Mouse (Mus musculus) midbrain, embryonic 13.5 days (tissue): ENCODE data around the gene Pigu. TPM values are rescaled to one million over a fixed set of nuclear protein-coding genes. Genes with fewer than 3 reads are reported as not detected.

Experiments used
- ATAC-seq: fragments of 200-750 bp; cut with Nextera tagmentation; 2 replicates; pipeline ENCODE4 v1.8.0; 2017; ENCODE audit warnings: mild to moderate bottlenecking, moderate TSS enrichment, moderate library complexity
- H3K27ac ChIP-seq: fragments of 300-500 bp; sonication (generic); 2 replicates; pipeline ENCODE4 v1.5.1; 2015; ENCODE audit warnings: inconsistent platforms, mild to moderate bottlenecking, moderate library complexity
- H3K27me3 ChIP-seq: fragments of 300-500 bp; sonication (generic); 2 replicates; pipeline ENCODE4 v1.6.1; 2015; ENCODE audit warnings: mild to moderate bottlenecking, inconsistent platforms
- H3K36me3 ChIP-seq: fragments of 300-500 bp; sonication (generic); 2 replicates; pipeline ENCODE4 v1.6.1; 2015; ENCODE audit warnings: mild to moderate bottlenecking, inconsistent platforms
- H3K4me1 ChIP-seq: fragments of 300-500 bp; sonication (generic); replicated peaks from 2 replicates; pipeline ENCODE4 v1.6.1; 2015; ENCODE audit warnings: inconsistent platforms
- H3K4me2 ChIP-seq: fragments of 300-500 bp; sonication (generic); replicated peaks from 2 replicates; pipeline ENCODE4 v1.6.1; 2015; ENCODE audit warnings: moderate library complexity, mild to moderate bottlenecking, inconsistent platforms
- H3K4me3 ChIP-seq: fragments of 300-500 bp; sonication (generic); replicated peaks from 2 replicates; pipeline ENCODE4 v1.5.1; 2015; ENCODE audit warnings: mild to moderate bottlenecking, inconsistent platforms
- H3K9ac ChIP-seq: fragments of 300-500 bp; sonication (generic); replicated peaks from 2 replicates; pipeline ENCODE4 v1.6.1; 2015; ENCODE audit warnings: mild to moderate bottlenecking, inconsistent platforms
- H3K9me3 ChIP-seq: fragments of 300-500 bp; sonication (generic); 2 replicates; pipeline ENCODE4 v1.6.1; 2016; ENCODE audit warnings: mild to moderate bottlenecking, inconsistent platforms
- WGBS: fragments of 180-500 bp; shearing (Covaris S2); methylation state at CpG from one replicate; pipeline ENCODE4 v1.1.7; 2015; 5-methylcytosine and 5-hydroxymethylcytosine counted together
- polyA plus RNA-seq: library from polyadenylated mRNA; unstranded; fragments of >200 nt; fragmentation: Nextera tagmentation; extraction: Ambion mirVana; gene quantifications from 2 replicates; pipeline ENCODE4 v1.2.1, GENCODE M21; 2015

Pigu gene
- polyA plus RNA-seq, 1 experiment from 2014 or later = 54.5 TPM

DNA sequence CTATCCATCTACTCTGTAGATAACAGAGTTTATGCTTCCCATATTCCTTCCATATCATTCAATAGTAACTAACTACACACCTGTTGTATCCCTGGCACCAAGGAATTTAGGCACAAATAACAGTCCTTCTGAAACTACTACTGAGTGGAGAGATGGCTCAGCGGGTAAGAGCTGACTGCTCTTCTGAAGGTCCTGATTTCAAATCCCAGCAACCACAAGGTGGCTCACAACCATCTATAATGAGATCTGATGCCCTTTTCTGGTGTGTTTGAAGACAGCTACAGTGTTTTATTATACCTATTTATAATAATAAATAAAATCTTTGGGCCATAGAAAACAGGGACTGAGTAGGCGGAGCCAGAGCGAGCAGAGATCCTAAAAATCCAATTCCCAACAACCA is 2.8 kb downstream of the Pigu start:
- 94% methylated on average over 3 of the region's 3 CpGs for WGBS
- Histone ChIP-seq H3K4me3 (no peak overlapping the region), H3K9me3 (no peaks in the 10 kb centered on the region), H3K27ac (no peak overlapping the region), H3K36me3 (no peaks in the 10 kb centered on the region), H3K27me3 (no peaks in the 10 kb centered on the region), H3K4me1 (peaks cover 19% of the 10 kb centered on the region), H3K4me2 (no peak overlapping the region), H3K9ac (no peak overlapping the region)
- no peak for ATAC-seq

DNA sequence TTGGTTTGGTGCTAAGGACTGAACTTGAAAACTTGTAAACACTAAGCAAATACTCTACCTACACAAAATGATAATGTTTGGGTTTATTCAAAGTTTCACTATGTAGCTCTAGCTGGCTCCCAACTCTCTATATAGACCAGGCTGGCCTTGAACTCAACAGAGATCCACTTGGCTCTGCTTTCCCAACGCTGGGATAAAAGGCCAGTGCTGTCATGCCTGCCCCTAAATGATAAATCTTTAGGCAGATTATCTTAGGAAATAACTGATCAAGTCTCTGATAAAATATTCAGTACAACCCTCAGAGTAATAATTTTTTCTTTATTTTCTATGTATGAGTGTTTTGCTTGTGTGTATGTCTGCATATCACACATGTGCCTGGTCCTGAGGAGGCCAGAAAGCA is 10.6 kb downstream of the Pigu start:
- no peaks in the 10 kb centered on the region for H3K27me3 ChIP-seq
- no peak overlapping the region for H3K27ac ChIP-seq
- H3K4me2 ChIP-seq = no peak overlapping the region
- H3K9me3 ChIP-seq = no peaks in the 10 kb centered on the region
- no peak overlapping the region for H3K9ac ChIP-seq
- no peak overlapping the region for H3K4me3 ChIP-seq
- WGBS = 69% methylated on average over 1 of the region's 1 CpGs
- peaks cover 22% of the 10 kb centered on the region for H3K36me3 ChIP-seq
- no peak for ATAC-seq
- no peaks in the 10 kb centered on the region for H3K4me1 ChIP-seq

DNA sequence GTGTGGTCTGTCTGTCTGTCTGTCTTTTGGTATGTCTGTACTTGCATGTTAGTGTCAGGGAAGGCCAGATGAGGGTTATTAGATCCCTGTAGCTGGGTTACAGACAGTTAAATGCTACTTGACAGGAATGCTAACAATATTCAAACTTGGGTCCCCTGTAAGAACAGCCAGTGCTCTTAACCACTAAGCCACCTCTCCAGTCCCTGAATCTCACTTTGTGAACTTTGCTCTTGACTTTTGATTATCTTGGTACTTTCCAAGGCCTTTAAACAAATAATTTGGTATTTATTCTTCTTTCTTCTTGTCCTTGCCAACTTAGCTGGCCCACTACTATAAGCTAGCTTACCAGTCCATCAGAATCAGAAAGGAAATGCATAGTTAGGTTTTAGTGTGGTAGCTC is 17.1 kb downstream of the Pigu start:
- H3K4me2 ChIP-seq = no peak overlapping the region
- H3K27me3 ChIP-seq = no peaks in the 10 kb centered on the region

DNA sequence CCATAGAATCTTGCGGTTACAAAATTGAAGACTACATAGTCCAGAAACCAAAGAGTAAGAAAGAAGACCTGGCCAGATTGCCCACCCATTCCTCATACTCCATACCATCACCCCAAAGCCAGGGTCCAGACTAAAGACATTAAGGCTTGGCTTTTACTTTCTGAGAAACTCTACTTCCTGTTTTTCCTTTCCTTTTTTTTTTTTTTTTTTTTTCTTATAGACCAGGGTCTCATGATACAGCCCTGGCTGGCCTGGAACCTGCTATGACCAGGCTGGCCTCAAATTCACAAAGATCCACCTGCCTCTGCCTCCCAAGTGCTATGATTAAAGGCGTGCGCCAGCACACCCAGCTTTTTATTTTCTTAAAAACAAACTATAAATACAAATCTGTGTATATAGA is 21.0 kb downstream of the Pigu start:
- Histone ChIP-seq H3K4me3 (no peak overlapping the region), H3K4me2 (no peak overlapping the region), H3K9me3 (no peaks in the 10 kb centered on the region), H3K4me1 (no peaks in the 10 kb centered on the region), H3K36me3 (peaks cover 35% of the 10 kb centered on the region), H3K27ac (no peak overlapping the region), H3K27me3 (no peaks in the 10 kb centered on the region), H3K9ac (no peak overlapping the region)
- ATAC-seq = no peak
- WGBS = 96% methylated on average over 3 of the region's 3 CpGs

More for the DNA sequence above, 17.1 kb downstream of the Pigu start:
- Histone ChIP-seq H3K9me3 (no peaks in the 10 kb centered on the region), H3K4me1 (no peaks in the 10 kb centered on the region), H3K9ac (no peak overlapping the region), H3K27ac (no peak overlapping the region), H3K36me3 (peaks cover 25% of the 10 kb centered on the region), H3K4me3 (no peak overlapping the region)
- no peak for ATAC-seq

- no peak overlapping the region for H3K4me3 ChIP-seq
- peaks cover 43% of the 10 kb centered on the region for H3K36me3 ChIP-seq
- no peaks in the 10 kb centered on the region for H3K27me3 ChIP-seq
- H3K4me1 ChIP-seq = no peaks in the 10 kb centered on the region
- H3K4me2 ChIP-seq = no peak overlapping the region
- no peak for ATAC-seq
- no peak overlapping the region for H3K9ac ChIP-seq
- H3K27ac ChIP-seq = no peak overlapping the region
- no peaks in the 10 kb centered on the region for H3K9me3 ChIP-seq
- WGBS = 91% methylated on average over 1 of the region's 1 CpGs
These were observed 22.0 kb downstream of the Pigu start for GRCm38 (mm10) chr2:155335231-155335630.

DNA sequence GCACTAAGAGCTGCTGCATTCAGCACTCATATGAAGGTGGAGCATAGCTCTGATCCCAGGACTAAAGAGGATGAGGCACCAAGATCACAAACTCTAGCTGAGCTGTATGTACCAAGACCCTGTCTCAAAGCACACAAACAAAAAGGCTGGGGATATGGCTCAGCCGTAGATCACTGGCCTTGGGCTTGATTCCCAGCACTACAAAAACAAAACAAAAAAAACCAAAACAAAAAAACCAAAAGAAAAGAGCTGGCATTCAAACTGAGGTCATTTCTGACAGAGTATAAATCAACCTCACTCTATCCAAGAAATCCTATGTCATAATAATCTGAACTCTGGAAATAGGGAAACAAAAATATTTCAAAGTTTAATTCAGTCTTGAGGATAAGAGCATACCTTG is 23.8 kb downstream of the Pigu start:
- ATAC-seq = no peak
- Histone ChIP-seq H3K4me1 (no peaks in the 10 kb centered on the region), H3K4me2 (no peak overlapping the region), H3K9me3 (no peaks in the 10 kb centered on the region), H3K27ac (no peak overlapping the region), H3K36me3 (peaks cover 52% of the 10 kb centered on the region), H3K9ac (no peak overlapping the region), H3K4me3 (no peak overlapping the region), H3K27me3 (no peaks in the 10 kb centered on the region)
- WGBS = 90% methylated on average over 1 of the region's 1 CpGs

DNA sequence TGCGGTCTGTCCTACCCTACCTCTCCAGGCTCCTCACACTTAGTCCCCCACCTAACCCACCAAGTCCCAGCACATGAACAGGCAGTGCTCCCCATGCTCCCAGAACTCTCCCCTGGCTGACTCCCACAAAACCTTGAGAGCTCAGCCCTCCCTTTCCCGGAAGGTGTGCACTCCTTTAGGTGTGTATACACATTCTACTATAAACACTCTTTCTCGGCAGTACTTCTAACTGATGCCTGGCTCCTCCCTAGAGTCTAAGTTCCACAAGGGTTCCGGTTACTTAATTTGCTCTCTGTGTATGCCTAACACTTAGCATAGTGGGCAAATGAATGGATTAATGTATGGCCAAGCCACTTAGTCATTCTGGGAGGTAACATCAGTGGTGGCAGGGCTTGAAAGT is 25.9 kb downstream of the Pigu start:
- H3K36me3 ChIP-seq = peaks cover 64% of the 10 kb centered on the region
- 94% methylated on average over 4 of the region's 4 CpGs for WGBS
- no peak overlapping the region for H3K9ac ChIP-seq

DNA sequence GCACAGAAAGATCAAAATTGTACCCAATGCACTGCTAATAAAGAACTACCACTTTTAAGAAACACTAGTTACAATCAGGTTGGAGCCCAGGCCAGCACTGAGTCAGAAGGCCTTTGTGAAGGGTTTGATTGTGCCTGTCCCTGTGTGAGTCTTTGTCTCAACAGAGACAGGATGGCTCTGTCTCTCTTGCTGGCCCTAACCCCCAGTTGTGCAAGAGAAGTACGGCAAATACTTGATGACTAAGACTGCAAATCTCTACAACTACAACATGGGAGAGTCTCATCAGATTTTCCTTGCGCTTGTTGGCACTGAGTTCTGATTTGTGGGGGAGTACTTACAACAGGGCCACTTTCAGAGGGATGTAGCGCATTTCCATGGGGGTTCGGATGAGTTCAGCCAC is 26.4 kb downstream of the Pigu start:
- H3K36me3 ChIP-seq = peaks cover 66% of the 10 kb centered on the region
- no peak overlapping the region for H3K4me3 ChIP-seq
- no peaks in the 10 kb centered on the region for H3K27me3 ChIP-seq
- no peaks in the 10 kb centered on the region for H3K4me1 ChIP-seq
- H3K9ac ChIP-seq = no peak overlapping the region
- no peak overlapping the region for H3K27ac ChIP-seq
- 0 out of 2 replicates have a peak, but pooled peaks cover 3% of the 10 kb centered on the region for H3K9me3 ChIP-seq
- H3K4me2 ChIP-seq = no peak overlapping the region
- WGBS = 98% methylated on average over 4 of the region's 4 CpGs
- no peak for ATAC-seq

More for the DNA sequence above, 25.9 kb downstream of the Pigu start:
- Histone ChIP-seq H3K4me1 (no peaks in the 10 kb centered on the region), H3K27ac (no peak overlapping the region), H3K4me3 (no peak overlapping the region), H3K27me3 (no peaks in the 10 kb centered on the region), H3K4me2 (no peak overlapping the region), H3K9me3 (0 out of 2 replicates have a peak, but pooled peaks cover 3% of the 10 kb centered on the region)
- no peak for ATAC-seq

DNA sequence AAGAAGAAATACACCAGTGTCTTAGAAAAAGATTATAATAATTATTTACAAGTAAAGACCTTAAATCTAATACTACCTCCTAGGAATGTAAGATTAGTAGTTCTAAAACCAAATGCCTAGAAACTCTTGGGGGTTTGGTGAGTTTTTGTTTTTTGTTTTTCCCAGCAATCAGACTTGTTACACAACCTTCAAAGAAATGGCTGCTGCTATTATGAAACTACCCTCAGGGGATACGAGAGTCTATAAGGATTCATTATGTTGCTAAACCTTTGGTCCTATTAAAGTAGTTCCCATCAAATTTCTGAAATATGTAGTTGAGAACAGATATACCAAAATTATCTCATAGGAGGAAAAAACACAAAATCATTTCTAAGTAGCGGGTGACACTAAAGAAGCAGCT is 27.5 kb downstream of the Pigu start:
- Histone ChIP-seq H3K4me1 (no peaks in the 10 kb centered on the region), H3K36me3 (peaks cover 60% of the 10 kb centered on the region), H3K9ac (no peak overlapping the region), H3K4me2 (no peak overlapping the region), H3K9me3 (0 out of 2 replicates have a peak, but pooled peaks cover 3% of the 10 kb centered on the region), H3K27me3 (no peaks in the 10 kb centered on the region), H3K4me3 (no peak overlapping the region), H3K27ac (no peak overlapping the region)
- WGBS = 93% methylated on average over 2 of the region's 2 CpGs
- ATAC-seq = no peak

GRCm38 (mm10) chr2:155328906-155329305 is 28.3 kb downstream of the Pigu start:
- Histone ChIP-seq H3K27me3 (no peaks in the 10 kb centered on the region), H3K4me2 (no peak overlapping the region), H3K9me3 (0 out of 2 replicates have a peak, but pooled peaks cover 3% of the 10 kb centered on the region), H3K36me3 (peaks cover 53% of the 10 kb centered on the region), H3K27ac (no peak overlapping the region), H3K4me1 (no peaks in the 10 kb centered on the region), H3K4me3 (no peak overlapping the region), H3K9ac (no peak overlapping the region)
- ATAC-seq = no peak

GRCm38 (mm10) chr2:155327906-155328305 is 29.3 kb downstream of the Pigu start:
- no peak for ATAC-seq
- 0 out of 2 replicates have a peak, but pooled peaks cover 3% of the 10 kb centered on the region for H3K9me3 ChIP-seq
- H3K4me2 ChIP-seq = no peak overlapping the region
- no peak overlapping the region for H3K4me3 ChIP-seq
- H3K9ac ChIP-seq = no peak overlapping the region
- H3K4me1 ChIP-seq = no peaks in the 10 kb centered on the region
- no peak overlapping the region for H3K27ac ChIP-seq
- WGBS = 90% methylated on average over 5 of the region's 5 CpGs
- peaks cover 48% of the 10 kb centered on the region for H3K36me3 ChIP-seq
- no peaks in the 10 kb centered on the region for H3K27me3 ChIP-seq

GRCm38 (mm10) chr2:155326001-155326400 is 31.2 kb downstream of the Pigu start:
- Histone ChIP-seq H3K9me3 (0 out of 2 replicates have a peak, but pooled peaks cover 3% of the 10 kb centered on the region), H3K27me3 (no peaks in the 10 kb centered on the region), H3K4me1 (no peaks in the 10 kb centered on the region), H3K4me2 (no peak overlapping the region), H3K9ac (no peak overlapping the region), H3K27ac (no peak overlapping the region), H3K4me3 (no peak overlapping the region), H3K36me3 (peaks cover 48% of the 10 kb centered on the region)
- ATAC-seq = no peak
- WGBS = 88% methylated on average over 4 of the region's 4 CpGs

- Histone ChIP-seq H3K9ac (no peak overlapping the region), H3K4me1 (no peaks in the 10 kb centered on the region), H3K27ac (no peak overlapping the region), H3K4me3 (no peak overlapping the region), H3K4me2 (no peak overlapping the region), H3K9me3 (no peaks in the 10 kb centered on the region), H3K36me3 (peaks cover 35% of the 10 kb centered on the region), H3K27me3 (no peaks in the 10 kb centered on the region)
- 85% methylated on average over 5 of the region's 5 CpGs for WGBS
- no peak for ATAC-seq
These were observed 36.6 kb downstream of the Pigu start for GRCm38 (mm10) chr2:155320596-155320995.
